Mouse (Mus musculus) MEL (cell line): ENCODE data around the gene Bbs5.

Experiments used
- CTCF ChIP-seq, 3 experiments: IDR thresholded peaks in 2 of 3; conservative IDR thresholded peaks in 1 of 3; 2 replicates each; pipeline ENCODE4 v1.5.1; 2011 to 2012; ENCODE audit warnings: low read length in 3 of 3, low read depth in 2 of 3, mild to moderate bottlenecking in 2 of 3, improper control_type of control experiment in 1 of 3, inconsistent platforms in 1 of 3, mixed read lengths in 1 of 3, moderate library complexity in 1 of 3; ENCODE audit not compliant: control insufficient read depth in 1 of 3, insufficient read depth in 1 of 3, poor library complexity in 1 of 3, severe bottlenecking in 1 of 3
- EP300 ChIP-seq, 2 experiments: IDR thresholded peaks; 2 replicates each; pipeline ENCODE4 v1.6.1; 2011; ENCODE audit warnings: improper control_type of control experiment in 2 of 2, low read length in 2 of 2, low read depth in 1 of 2, mild to moderate bottlenecking in 1 of 2
- MAX ChIP-seq: IDR thresholded peaks from 2 replicates; pipeline ENCODE4 v1.6.1; 2011; ENCODE audit warnings: low read length, improper control_type of control experiment
- MAZ ChIP-seq: IDR thresholded peaks from 2 replicates; pipeline ENCODE4 v1.6.1; 2012; ENCODE audit warnings: low read depth, mild to moderate bottlenecking, inconsistent platforms, low read length, improper control_type of control experiment
- MXI1 ChIP-seq: IDR thresholded peaks from 2 replicates; pipeline ENCODE4 v1.6.1; 2011; ENCODE audit warnings: mild to moderate bottlenecking, low read depth, low read length, improper control_type of control experiment
- TAL1 ChIP-seq: IDR thresholded peaks from 2 replicates; pipeline ENCODE4 v1.6.1; 2012; ENCODE audit warnings: mild to moderate bottlenecking, inconsistent platforms, low read length, moderate library complexity, mixed read lengths

DNA sequence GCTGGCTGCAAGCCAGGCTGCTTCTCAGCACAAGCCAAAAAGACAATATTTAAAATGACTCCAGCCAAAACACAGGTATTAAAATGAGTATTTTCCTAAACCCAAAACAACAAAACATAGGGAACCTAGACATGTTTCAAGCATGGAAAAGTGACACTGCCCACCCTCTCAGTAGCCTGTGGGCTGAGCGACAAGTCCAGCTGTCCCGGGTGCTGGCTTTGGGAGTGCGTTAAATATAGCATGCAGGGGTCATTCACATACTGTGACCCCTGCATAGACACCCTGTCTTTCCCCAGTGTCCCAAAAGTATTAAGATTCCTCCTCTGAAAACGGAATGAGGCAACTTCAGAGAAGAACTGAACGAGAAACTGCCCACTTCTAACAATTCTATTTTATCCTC lies 26.8 kb downstream of the Bbs5 start:
- no peak for TF ChIP-seq MAX
- TF ChIP-seq EP300 (IDR thresholded peaks at IDR 0.05; ENCODE audit: low read depth in 1 of 2, low read length in 2 of 2), result no peak
- TF ChIP-seq MXI1, result no peak
- no peak for TF ChIP-seq MAZ
- TF ChIP-seq TAL1, result no peak
- TF ChIP-seq CTCF (IDR thresholded peaks at IDR 0.05 in 2 of 3, conservative IDR thresholded peaks at IDR 0.05 in 1 of 3; ENCODE audit: control insufficient read depth in 1 of 3, insufficient read depth in 1 of 3, low read depth in 2 of 3, low read length in 3 of 3, poor library complexity in 1 of 3, severe bottlenecking in 1 of 3), result no peak
